Mouse (Mus musculus) left cerebral cortex, postnatal 25 days (tissue): ENCODE results near the gene Olfr160. TPM values are rescaled to one million over a fixed set of nuclear protein-coding genes. Genes with fewer than 3 reads are reported as not detected.

ENCODE experiments used
- total RNA-seq, 2 experiments: library from RNA; stranded (reverse); gene quantifications; 2 replicates each; pipeline ENCODE4 v1.2.3; 2021

Gene Olfr160
- total RNA-seq, 2 experiments from 2014 or later = not detected

Other genes starting within 250 kb of the Olfr160 start
- 10 to 100 TPM; 20.9 to 23.0 TPM for gene Msantd2, start 226.9 kb downstream of the Olfr160 start, total RNA-seq
- gene Esam, start 188.2 kb downstream of the Olfr160 start, total RNA-seq = 10 to 100 TPM; 20.2 to 21.6 TPM
- gene Vsig2, start 177.0 kb downstream of the Olfr160 start, total RNA-seq = 1 to 10 TPM; 3.5 to 4.4 TPM
- 1,000 to 10,000 TPM; 2,274 to 2,374 TPM for gene Nrgn, start 163.3 kb downstream of the Olfr160 start, total RNA-seq
- gene Siae, start 160.6 kb downstream of the Olfr160 start, total RNA-seq = 10 to 100 TPM; 20.3 to 24.2 TPM
- 1 to 10 TPM; 1.1 to 1.7 TPM for gene Spa17, start 102.5 kb downstream of the Olfr160 start, total RNA-seq
- gene Tbrg1, start 58.9 kb downstream of the Olfr160 start, total RNA-seq = 10 to 100 TPM; 53.0 to 54.5 TPM
- gene Panx3, start 47.0 kb downstream of the Olfr160 start, total RNA-seq = not detected
- not detected for gene Olfr874, start 28.9 kb upstream of the Olfr160 start, total RNA-seq
- gene Olfr875, start 55.6 kb upstream of the Olfr160 start, total RNA-seq = not detected
- not detected for gene Olfr876, start 86.8 kb upstream of the Olfr160 start, total RNA-seq
- gene Olfr877, start 138.0 kb upstream of the Olfr160 start, total RNA-seq = under 1 TPM in 1 of 2 experiments, not detected in 1; 0.16 TPM
- not detected for gene Olfr145, start 180.5 kb upstream of the Olfr160 start, total RNA-seq
- gene Olfr878, start 201.6 kb upstream of the Olfr160 start, total RNA-seq = under 1 TPM in 1 of 2 experiments, not detected in 1; 0.16 TPM